Comparison of ENCODE assay signal across 13 mouse cellular contexts in the genomic region with DNA sequence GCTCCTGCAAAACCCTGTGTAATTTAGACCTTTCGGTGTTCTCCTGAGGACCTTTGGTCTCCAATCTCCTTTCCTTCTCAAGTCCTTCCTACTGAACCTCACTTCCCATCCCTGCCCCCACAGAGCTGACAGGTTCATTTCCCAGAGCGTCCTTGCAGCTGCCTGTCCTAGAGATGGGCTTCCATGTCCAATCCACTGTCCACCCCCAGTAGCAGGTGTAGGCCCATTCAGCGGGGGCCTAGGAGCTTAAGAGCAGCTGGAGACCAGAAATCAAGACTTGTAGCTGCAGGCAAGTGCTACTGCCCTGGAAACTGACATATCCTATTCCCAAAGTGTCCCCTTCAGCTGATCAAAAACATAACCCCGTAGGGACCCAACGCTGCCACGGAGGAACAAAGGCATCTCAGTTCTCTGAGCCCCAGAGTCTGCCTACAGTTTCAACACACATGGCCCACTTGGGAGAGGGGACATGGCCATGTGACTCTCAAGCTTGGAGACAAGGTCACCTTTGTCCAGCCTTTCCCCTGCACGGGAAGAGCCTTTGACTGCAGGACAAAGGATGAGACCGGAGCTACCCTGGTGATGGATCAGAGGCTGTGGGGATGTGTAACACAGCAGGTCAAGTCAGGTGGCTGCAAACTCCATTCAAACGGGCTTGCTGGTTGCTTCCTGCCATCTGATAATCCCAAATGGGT. TPM values are rescaled to one million over a fixed set of nuclear protein-coding genes. Genes with fewer than 3 reads are reported as not detected.
DNase-seq lines count a peak whose midpoint lies in the region; ATAC-seq and TF ChIP-seq lines count a peak whose summit lies in the region.
"Had no signal": no experiment of that assay in that cellular context is flagged by ENCODE, and none has a peak within 500 bp of the region (broad histone marks: within the 10 kb centered on the region; RNA-seq: fewer than 3 reads in every experiment).

No protein-coding gene starts in this region.

- H3K9me3 ChIP-seq in heart, embryonic 13.5 days, result no peaks in the 10 kb centered on the region
- no peaks in the 10 kb centered on the region for H3K9me3 ChIP-seq in midbrain, embryonic 10.5 days (replicated peaks)
- no peaks in the 10 kb centered on the region for H3K9me3 ChIP-seq in midbrain, embryonic 13.5 days
- no peaks in the 10 kb centered on the region for H3K9me3 ChIP-seq in embryonic facial prominence, embryonic 14.5 days (ENCODE audit: control insufficient read depth, low read length)
- no peaks in the 10 kb centered on the region for H3K9me3 ChIP-seq in midbrain, postnatal 0 days (ENCODE audit: low read length)
- H3K9me3 ChIP-seq: limb, embryonic 12.5 days; lung, embryonic 15.5 days; midbrain, embryonic 12.5 days had no signal

- peak overlapping the region; percentile 46 for H3K27ac ChIP-seq in heart, embryonic 13.5 days (replicated peaks)
- H3K27ac ChIP-seq in midbrain, embryonic 10.5 days (replicated peaks), result peak overlapping the region; percentile 46; the same call in 1 of the 2 replicates
- H3K27ac ChIP-seq in midbrain, embryonic 13.5 days, result no peak overlapping the region
- H3K27ac ChIP-seq in embryonic facial prominence, embryonic 14.5 days (replicated peaks; ENCODE audit: low read depth, low read length), result no peak overlapping the region
- no peak overlapping the region for H3K27ac ChIP-seq in midbrain, postnatal 0 days (ENCODE audit: low read depth, low read length)
- H3K27ac ChIP-seq: limb, embryonic 12.5 days; lung, embryonic 15.5 days; midbrain, embryonic 12.5 days had no signal

- no peak for TF ChIP-seq CTCF in midbrain, postnatal 0 days (IDR thresholded peaks at IDR 0.05)

- H3K9ac ChIP-seq in heart, embryonic 13.5 days, result no peak overlapping the region
- H3K9ac ChIP-seq in midbrain, embryonic 13.5 days (replicated peaks), result no peak overlapping the region
- H3K9ac ChIP-seq in embryonic facial prominence, embryonic 14.5 days (ENCODE audit: low read depth, low read length), result no peak overlapping the region
- H3K9ac ChIP-seq in midbrain, postnatal 0 days (replicated peaks; ENCODE audit: low read length, poor library complexity, severe bottlenecking), result no peak overlapping the region
- H3K9ac ChIP-seq: limb, embryonic 12.5 days; lung, embryonic 15.5 days; midbrain, embryonic 12.5 days had no signal

- H3K4me3 ChIP-seq in heart, embryonic 13.5 days, result no peak overlapping the region
- no peak overlapping the region for H3K4me3 ChIP-seq in midbrain, embryonic 10.5 days
- H3K4me3 ChIP-seq in midbrain, embryonic 13.5 days (replicated peaks), result no peak overlapping the region
- no peak overlapping the region for H3K4me3 ChIP-seq in embryonic facial prominence, embryonic 14.5 days (ENCODE audit: low read depth, low read length)
- no peak overlapping the region for H3K4me3 ChIP-seq in midbrain, postnatal 0 days (ENCODE audit: low read depth, low read length)
- H3K4me3 ChIP-seq: limb, embryonic 12.5 days; lung, embryonic 15.5 days; midbrain, embryonic 12.5 days had no signal

- no peaks in the 10 kb centered on the region for H3K27me3 ChIP-seq in heart, embryonic 13.5 days (replicated peaks)
- H3K27me3 ChIP-seq in midbrain, embryonic 10.5 days (ENCODE audit: low read depth, poor library complexity, severe bottlenecking), result no peaks in the 10 kb centered on the region
- no peaks in the 10 kb centered on the region for H3K27me3 ChIP-seq in midbrain, embryonic 13.5 days
- no peaks in the 10 kb centered on the region for H3K27me3 ChIP-seq in embryonic facial prominence, embryonic 14.5 days (replicated peaks; ENCODE audit: control insufficient read depth, insufficient read depth, low read length)
- H3K27me3 ChIP-seq in midbrain, postnatal 0 days (ENCODE audit: insufficient read depth, low read length), result no peaks in the 10 kb centered on the region
- H3K27me3 ChIP-seq: limb, embryonic 12.5 days; lung, embryonic 15.5 days; midbrain, embryonic 12.5 days had no signal

- peaks cover 46% of the 10 kb centered on the region for H3K4me1 ChIP-seq in heart, embryonic 13.5 days
- H3K4me1 ChIP-seq in midbrain, embryonic 10.5 days, result peaks cover 41% of the 10 kb centered on the region
- H3K4me1 ChIP-seq in midbrain, embryonic 13.5 days (replicated peaks), result peaks cover 14% of the 10 kb centered on the region
- peaks cover 5% of the 10 kb centered on the region; the same call in 1 of the 2 replicates for H3K4me1 ChIP-seq in embryonic facial prominence, embryonic 14.5 days (ENCODE audit: control insufficient read depth, insufficient read depth, low read length)
- H3K4me1 ChIP-seq in midbrain, postnatal 0 days (ENCODE audit: insufficient read depth, low read length), result no peaks in the 10 kb centered on the region; the same call in 1 of the 2 replicates

- no peak for DNase-seq in heart, adult 18-20 months
- no peak for DNase-seq in midbrain, embryonic 10.5 days (ENCODE audit: low spot score)
- DNase-seq in embryonic facial prominence, embryonic 14.5 days (ENCODE audit: low spot score), result peak; percentile 60
- DNase-seq in midbrain, postnatal 0 days (ENCODE audit: low spot score), result peak; percentile 69
- no peak for DNase-seq in kidney, adult 9 months
- DNase-seq: adrenal gland, adult 8-10 months; gastrocnemius, postnatal 36 days; kidney, adult 2 months had no signal

- WGBS in heart, embryonic 13.5 days, result 45% methylated on average over 9 of the region's 9 CpGs
- 69% methylated on average over 9 of the region's 9 CpGs for WGBS in midbrain, embryonic 10.5 days
- WGBS in midbrain, embryonic 13.5 days, result 56% methylated on average over 9 of the region's 9 CpGs
- WGBS in embryonic facial prominence, embryonic 14.5 days, result 26% methylated on average over 9 of the region's 9 CpGs
- 46% methylated on average over 9 of the region's 9 CpGs for WGBS in midbrain, postnatal 0 days

- peaks cover 3% of the 10 kb centered on the region for H3K36me3 ChIP-seq in heart, embryonic 13.5 days
- H3K36me3 ChIP-seq in midbrain, embryonic 10.5 days, result peaks cover 9% of the 10 kb centered on the region
- H3K36me3 ChIP-seq in midbrain, embryonic 13.5 days, result no peaks in the 10 kb centered on the region
- peaks cover 17% of the 10 kb centered on the region for H3K36me3 ChIP-seq in embryonic facial prominence, embryonic 14.5 days (ENCODE audit: control insufficient read depth, insufficient read depth, low read length)
- no peaks in the 10 kb centered on the region for H3K36me3 ChIP-seq in midbrain, postnatal 0 days (ENCODE audit: insufficient read depth, low read length)
- H3K36me3 ChIP-seq: lung, embryonic 15.5 days had no signal

- H3K4me2 ChIP-seq in heart, embryonic 13.5 days, result no peak overlapping the region
- H3K4me2 ChIP-seq in midbrain, embryonic 13.5 days (replicated peaks), result no peak overlapping the region
- no peak overlapping the region for H3K4me2 ChIP-seq in embryonic facial prominence, embryonic 14.5 days (ENCODE audit: low read depth, low read length)
- H3K4me2 ChIP-seq in midbrain, postnatal 0 days (ENCODE audit: low read depth, low read length, poor library complexity, severe bottlenecking), result no peak overlapping the region
- H3K4me2 ChIP-seq: limb, embryonic 12.5 days; lung, embryonic 15.5 days; midbrain, embryonic 12.5 days had no signal

- no peak for ATAC-seq in heart, embryonic 13.5 days (ENCODE audit: extremely low read depth, insufficient number of reproducible peaks, low FRiP score, low TSS enrichment)
- ATAC-seq in midbrain, embryonic 13.5 days, result no peak
- ATAC-seq in embryonic facial prominence, embryonic 14.5 days (ENCODE audit: low read depth), result peak; percentile 11; the same call in 1 of the 2 replicates
- ATAC-seq in midbrain, postnatal 0 days (ENCODE audit: low FRiP score), result peak; percentile 48

RNA-seq across cellular contexts. Expression of a gene that starts 37.3 kb away (rescaled TPM):
- 8.6 and 9.3 TPM in 2 replicates for polyA plus RNA-seq in heart, embryonic 13.5 days (2015; fragmentation: Nextera tagmentation; extraction: Ambion mirVana)
- total RNA-seq in heart, adult 18-20 months (2021), result 1 to 10 TPM; 1.0 to 2.1 TPM
- 21.9 and 28.2 TPM in 2 replicates for polyA plus RNA-seq in midbrain, embryonic 10.5 days (2016; fragmentation: Nextera tagmentation; extraction: Ambion mirVana)
- polyA plus RNA-seq in midbrain, embryonic 13.5 days (2015; fragmentation: Nextera tagmentation; extraction: Ambion mirVana), result 5.6 and 6.7 TPM in 2 replicates
- 38.0 and 41.9 TPM in 2 replicates for polyA plus RNA-seq in embryonic facial prominence, embryonic 14.5 days (2014; fragmentation: Nextera tagmentation; extraction: Ambion mirVana)
- 4.8 and 10.8 TPM in 2 replicates for total RNA-seq in midbrain, postnatal 0 days (2014; rRNA removed)
- polyA plus RNA-seq in midbrain, postnatal 0 days (2015; fragmentation: Nextera tagmentation; extraction: Ambion mirVana), result 14.5 and 16.9 TPM in 2 replicates

Comparison
In these comparisons a context has a peak if more than half of its experiments do, and no peak if none do; other contexts are left out.
1. ATAC-seq: peak in embryonic facial prominence, embryonic 14.5 days (single experiment) and midbrain, postnatal 0 days (single experiment); none in heart, embryonic 13.5 days (single experiment) and midbrain, embryonic 13.5 days (single experiment).
2. H3K27ac ChIP-seq: peak in heart, embryonic 13.5 days (single experiment) and midbrain, embryonic 10.5 days (single experiment); none in midbrain, embryonic 13.5 days (single experiment), embryonic facial prominence, embryonic 14.5 days (single experiment) and midbrain, postnatal 0 days (single experiment).
3. DNase-seq: peak in embryonic facial prominence, embryonic 14.5 days (single experiment) and midbrain, postnatal 0 days (single experiment); none in heart, adult 18-20 months (0 of 2), midbrain, embryonic 10.5 days (single experiment) and kidney, adult 9 months (single experiment).